Mouse (Mus musculus): ENCODE data around the gene Mum1. TPM values are rescaled to one million over a fixed set of nuclear protein-coding genes. Genes with fewer than 3 reads are reported as not detected.
A peak's percentile ranks its signal among the peaks of the same experiment; 100 is the strongest.
"Not testable (repeated sequence)": the region's sequence is repeated elsewhere in the genome, so short reads cannot be mapped to it uniquely, and the experiment has no call there.

Mum1 gene
- polyA plus RNA-seq, 1 experiment: 42.5 TPM

DNA sequence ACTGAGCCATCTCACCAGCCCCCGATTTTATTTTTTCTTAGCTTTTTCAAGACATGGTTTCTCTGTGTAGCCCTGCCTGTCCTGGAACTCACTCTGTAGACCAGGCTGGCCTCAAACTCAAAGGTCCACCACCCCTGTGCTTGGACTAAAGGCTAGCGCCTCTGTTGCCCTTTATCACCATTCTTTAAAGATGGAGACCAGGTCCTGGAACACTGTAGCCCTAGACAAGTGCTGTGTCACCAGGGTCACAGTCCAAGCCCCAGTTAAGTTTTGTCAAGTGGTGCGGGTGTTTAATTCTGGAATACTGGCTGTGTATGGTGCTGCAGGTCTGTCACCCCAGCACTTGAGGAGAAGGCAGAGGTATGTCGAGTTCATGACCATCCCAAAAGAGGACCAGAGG is 10.8 kb downstream of the Mum1 start:
- peaks cover 43% of the 10 kb centered on the region for H3K4me1 ChIP-seq (ENCODE audit: control insufficient read depth, insufficient read depth, low read length)
- no peak overlapping the region for H3K4me3 ChIP-seq (replicated peaks; ENCODE audit: insufficient read depth, low read depth, low read length)
- no peak for DNase-seq
- no peak overlapping the region for H3K27ac ChIP-seq (ENCODE audit: insufficient read depth, low read length)
- no peaks in the 10 kb centered on the region for H3K27me3 ChIP-seq (ENCODE audit: control insufficient read depth, insufficient read depth, low read length)
- 94% methylated on average over 4 of the region's 4 CpGs for WGBS
- TF ChIP-seq POLR2A (IDR thresholded peaks at IDR 0.05; ENCODE audit: borderline replicate concordance, insufficient read depth, low read length) (no peak), CTCF (IDR thresholded peaks at IDR 0.05; ENCODE audit: borderline replicate concordance, insufficient read depth, low read depth, low read length) (no peak)

DNA sequence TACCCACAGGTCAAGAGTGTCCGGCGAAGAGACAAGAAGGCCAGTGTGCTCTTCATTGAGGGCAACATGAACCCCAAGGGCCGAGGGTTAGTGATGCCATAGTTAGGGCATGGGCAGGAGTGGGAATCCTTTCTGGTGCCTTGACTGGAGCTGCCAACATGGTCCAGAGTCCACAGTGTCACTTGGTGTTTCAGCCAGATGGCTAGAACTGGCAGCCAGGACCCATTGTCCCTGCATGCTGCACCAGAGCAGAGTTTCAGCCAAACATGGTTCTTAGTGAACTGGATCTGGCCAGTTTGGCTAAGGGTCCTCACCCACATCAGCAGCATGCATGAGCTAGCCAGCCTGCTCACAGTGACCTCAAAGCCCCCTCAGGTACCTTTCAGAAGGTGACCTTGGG is 12.1 kb downstream of the Mum1 start:
- H3K27ac ChIP-seq (ENCODE audit: insufficient read depth, low read length): no peak overlapping the region
- WGBS: 69% methylated on average over 3 of the region's 3 CpGs
- DNase-seq: peak in 1 of 2 experiments; percentile 54
- no peaks in the 10 kb centered on the region for H3K27me3 ChIP-seq (ENCODE audit: control insufficient read depth, insufficient read depth, low read length)
- TF ChIP-seq CTCF (IDR thresholded peaks at IDR 0.05; ENCODE audit: borderline replicate concordance, insufficient read depth, low read depth, low read length) (no peak), POLR2A (IDR thresholded peaks at IDR 0.05; ENCODE audit: borderline replicate concordance, insufficient read depth, low read length) (no peak)
- no peak overlapping the region for H3K4me3 ChIP-seq (replicated peaks; ENCODE audit: insufficient read depth, low read depth, low read length)
- peaks cover 39% of the 10 kb centered on the region for H3K4me1 ChIP-seq (ENCODE audit: control insufficient read depth, insufficient read depth, low read length)

DNA sequence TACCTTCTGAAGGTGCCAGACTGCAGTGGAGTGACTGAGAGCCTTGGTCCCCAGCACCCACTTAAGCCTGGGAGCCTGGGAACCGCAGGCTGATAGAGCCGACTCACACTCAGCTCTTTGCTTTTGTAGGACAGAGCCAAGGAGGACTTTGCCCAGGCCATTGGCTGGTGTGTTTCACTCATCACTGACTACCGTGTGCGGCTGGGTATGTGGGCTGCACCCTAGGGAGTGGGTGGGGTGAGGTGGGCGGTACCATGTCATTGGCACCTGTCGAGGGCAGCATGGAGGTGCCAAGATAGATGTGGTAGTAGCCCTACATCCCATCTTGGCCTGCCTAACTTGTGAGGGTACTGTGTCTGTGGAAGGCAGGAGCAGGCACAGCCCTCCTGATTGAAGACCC is 13.6 kb downstream of the Mum1 start:
- no peak for TF ChIP-seq CTCF (IDR thresholded peaks at IDR 0.05; ENCODE audit: borderline replicate concordance, insufficient read depth, low read depth, low read length)
- TF ChIP-seq POLR2A (IDR thresholded peaks at IDR 0.05; ENCODE audit: borderline replicate concordance, insufficient read depth, low read length): no peak
- WGBS: 80% methylated on average over 6 of the region's 6 CpGs
- no peak for DNase-seq
- no peak overlapping the region for H3K27ac ChIP-seq (ENCODE audit: insufficient read depth, low read length)
- no peaks in the 10 kb centered on the region for H3K27me3 ChIP-seq (ENCODE audit: control insufficient read depth, insufficient read depth, low read length)
- peaks cover 44% of the 10 kb centered on the region for H3K4me1 ChIP-seq (ENCODE audit: control insufficient read depth, insufficient read depth, low read length)
- no peak overlapping the region for H3K4me3 ChIP-seq (replicated peaks; ENCODE audit: insufficient read depth, low read depth, low read length)

DNA sequence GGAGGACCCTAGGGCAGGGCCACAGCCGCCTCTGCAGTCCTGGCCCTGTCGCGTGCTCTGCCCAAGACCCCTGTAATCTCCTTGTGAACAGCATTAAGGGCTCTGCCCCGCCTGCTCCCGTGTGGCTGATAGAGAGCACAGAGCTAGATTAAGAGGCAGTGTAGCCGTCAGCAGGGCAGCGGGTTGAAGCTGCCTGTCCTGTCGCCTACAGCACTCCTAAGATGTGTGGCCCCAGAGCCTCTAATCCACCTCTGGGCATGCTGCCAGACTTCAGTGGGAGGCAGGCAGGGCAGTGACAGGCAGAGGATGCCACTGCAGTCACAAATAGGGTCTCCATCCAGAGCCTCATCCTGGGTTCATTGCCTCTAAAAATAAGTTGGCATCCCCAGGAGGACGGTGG is 15.9 kb downstream of the Mum1 start:
- no peak overlapping the region for H3K27ac ChIP-seq (ENCODE audit: insufficient read depth, low read length)
- DNase-seq: peak; percentile 65
- no peak overlapping the region for H3K4me3 ChIP-seq (replicated peaks; ENCODE audit: insufficient read depth, low read depth, low read length)
- no peaks in the 10 kb centered on the region for H3K27me3 ChIP-seq (ENCODE audit: control insufficient read depth, insufficient read depth, low read length)
- 24% methylated on average over 9 of the region's 9 CpGs for WGBS
- H3K4me1 ChIP-seq (ENCODE audit: control insufficient read depth, insufficient read depth, low read length): peaks cover 44% of the 10 kb centered on the region
- TF ChIP-seq POLR2A (IDR thresholded peaks at IDR 0.05; ENCODE audit: borderline replicate concordance, insufficient read depth, low read length) (no peak), CTCF (IDR thresholded peaks at IDR 0.05; ENCODE audit: borderline replicate concordance, insufficient read depth, low read depth, low read length) (no peak)

DNA sequence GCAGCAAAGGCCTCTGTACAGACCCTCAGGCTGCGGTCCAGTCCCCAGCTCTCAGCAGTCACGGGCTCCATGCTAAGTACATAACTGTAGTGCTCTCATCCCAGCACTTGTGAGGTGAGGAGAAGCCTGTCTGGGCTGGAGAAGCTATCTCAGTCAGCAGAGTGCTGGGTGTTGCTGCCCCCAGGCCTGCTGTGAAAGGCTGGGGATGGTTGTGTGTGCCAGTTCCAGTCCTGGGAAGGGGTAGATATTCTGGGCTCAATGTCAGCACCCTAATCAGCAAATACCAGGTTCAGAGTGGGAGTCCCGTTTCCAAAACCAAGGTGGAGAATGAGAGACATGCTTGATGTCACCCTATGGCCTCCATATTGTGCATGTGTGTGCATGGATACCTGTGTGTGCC is 16.4 kb downstream of the Mum1 start:
- DNase-seq: no peak
- no peak for TF ChIP-seq CTCF (IDR thresholded peaks at IDR 0.05; ENCODE audit: borderline replicate concordance, insufficient read depth, low read depth, low read length)
- TF ChIP-seq POLR2A (IDR thresholded peaks at IDR 0.05; ENCODE audit: borderline replicate concordance, insufficient read depth, low read length): no peak
- 87% methylated on average over 3 of the region's 3 CpGs for WGBS
- no peak overlapping the region for H3K27ac ChIP-seq (ENCODE audit: insufficient read depth, low read length)
- no peak overlapping the region for H3K4me3 ChIP-seq (replicated peaks; ENCODE audit: insufficient read depth, low read depth, low read length)
- no peaks in the 10 kb centered on the region for H3K27me3 ChIP-seq (ENCODE audit: control insufficient read depth, insufficient read depth, low read length)
- peaks cover 39% of the 10 kb centered on the region for H3K4me1 ChIP-seq (ENCODE audit: control insufficient read depth, insufficient read depth, low read length)

DNA sequence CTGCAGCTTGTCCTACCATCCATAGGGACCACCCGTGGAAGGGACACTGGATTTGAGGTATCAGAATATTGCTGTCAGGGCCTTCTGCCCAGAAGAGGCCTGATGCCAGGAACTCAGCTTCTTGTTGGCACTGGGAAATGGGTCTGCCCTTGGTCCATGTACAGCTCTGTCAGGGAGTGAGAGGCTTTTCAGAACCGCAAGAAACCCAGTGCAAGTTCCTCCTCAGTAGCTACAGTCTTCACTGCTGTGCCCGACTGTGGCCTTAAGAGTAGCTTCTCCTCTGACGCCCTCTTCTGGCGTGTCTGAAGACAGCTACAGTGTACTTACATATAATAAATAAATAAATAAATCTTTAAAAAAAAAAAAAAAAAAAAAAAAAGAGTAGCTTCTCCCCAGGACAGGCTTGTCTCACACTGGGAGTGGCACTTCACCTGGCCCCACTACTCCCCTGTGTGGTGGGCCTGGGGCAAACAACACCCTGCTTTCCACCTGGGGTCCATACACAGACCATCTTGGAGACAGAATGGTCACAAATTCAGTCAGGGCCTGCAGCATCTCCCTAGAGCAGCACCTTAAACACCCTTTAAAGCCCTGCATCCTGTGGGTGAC is 18.7 kb downstream of the Mum1 start:
- Histone ChIP-seq H3K27me3 (ENCODE audit: control insufficient read depth, insufficient read depth, low read length) (no peaks in the 10 kb centered on the region), H3K4me3 (replicated peaks; ENCODE audit: insufficient read depth, low read depth, low read length) (no peak overlapping the region), H3K27ac (ENCODE audit: insufficient read depth, low read length) (no peak overlapping the region; the same call in 1 of the 2 replicates), H3K4me1 (ENCODE audit: control insufficient read depth, insufficient read depth, low read length) (peaks cover 27% of the 10 kb centered on the region)
- TF ChIP-seq CTCF (IDR thresholded peaks at IDR 0.05; ENCODE audit: borderline replicate concordance, insufficient read depth, low read depth, low read length) (peak; percentile 46; the same call in 1 of the 2 replicates), POLR2A (IDR thresholded peaks at IDR 0.05; ENCODE audit: borderline replicate concordance, insufficient read depth, low read length) (no peak)
- 4% methylated on average over 5 of the region's 5 CpGs for WGBS
- peak; percentile 74 to 77 for DNase-seq

DNA sequence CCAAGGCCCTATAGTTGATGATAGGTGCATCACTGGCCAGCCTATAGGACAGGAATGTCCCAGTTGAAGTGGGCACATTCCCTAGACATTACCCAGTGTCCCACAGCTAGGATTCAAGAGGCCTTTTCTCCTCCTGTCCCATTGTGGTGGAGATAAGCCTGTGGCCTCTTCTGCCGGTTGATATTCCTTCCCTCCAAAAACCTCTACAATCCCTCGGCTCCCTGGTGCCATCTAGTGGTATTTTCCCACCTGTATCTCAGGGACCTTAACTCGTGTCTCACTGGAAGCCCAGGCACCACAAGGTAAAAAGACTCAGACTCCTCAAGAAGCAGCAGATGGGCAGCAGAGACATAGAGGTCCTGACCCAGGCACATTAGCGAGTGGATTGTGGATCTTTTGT is 19.4 kb downstream of the Mum1 start:
- H3K27me3 ChIP-seq (ENCODE audit: control insufficient read depth, insufficient read depth, low read length): no peaks in the 10 kb centered on the region
- TF ChIP-seq CTCF (IDR thresholded peaks at IDR 0.05; ENCODE audit: borderline replicate concordance, insufficient read depth, low read depth, low read length) (peak; percentile 83), POLR2A (IDR thresholded peaks at IDR 0.05; ENCODE audit: borderline replicate concordance, insufficient read depth, low read length) (no peak)
- no peak overlapping the region for H3K27ac ChIP-seq (ENCODE audit: insufficient read depth, low read length)
- WGBS: under 1% methylated on average over 4 of the region's 4 CpGs
- no peak overlapping the region for H3K4me3 ChIP-seq (replicated peaks; ENCODE audit: insufficient read depth, low read depth, low read length)
- H3K4me1 ChIP-seq (ENCODE audit: control insufficient read depth, insufficient read depth, low read length): peaks cover 31% of the 10 kb centered on the region
- DNase-seq: peak; percentile 86 to 87

DNA sequence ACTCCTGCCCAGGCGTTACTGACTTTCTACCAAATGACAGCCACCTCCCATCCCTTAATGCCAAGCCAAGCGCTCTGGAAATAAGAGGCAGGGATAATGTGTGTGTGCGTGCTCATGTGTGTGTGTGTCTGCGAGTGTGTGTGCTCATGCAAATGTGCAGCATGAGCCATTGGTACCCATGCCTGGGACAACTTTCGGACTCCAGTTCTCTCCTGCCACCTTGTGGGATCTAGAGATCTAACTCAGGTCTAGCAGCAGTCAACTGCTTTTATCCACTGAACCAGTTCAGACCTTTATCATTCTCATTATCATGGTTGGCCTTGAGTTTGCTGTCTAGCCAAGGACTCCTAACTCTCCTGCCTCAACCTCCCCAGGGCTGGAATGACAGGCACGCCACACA is 21.6 kb downstream of the Mum1 start:
- WGBS: 25% methylated on average over 6 of the region's 6 CpGs
- Histone ChIP-seq H3K4me1 (ENCODE audit: control insufficient read depth, insufficient read depth, low read length) (peaks cover 34% of the 10 kb centered on the region), H3K27ac (ENCODE audit: insufficient read depth, low read length) (no peak overlapping the region), H3K27me3 (ENCODE audit: control insufficient read depth, insufficient read depth, low read length) (no peaks in the 10 kb centered on the region), H3K4me3 (replicated peaks; ENCODE audit: insufficient read depth, low read depth, low read length) (no peak overlapping the region)
- DNase-seq: no peak
- TF ChIP-seq POLR2A (IDR thresholded peaks at IDR 0.05; ENCODE audit: borderline replicate concordance, insufficient read depth, low read length): no peak
- peak; percentile 31; the same call in 1 of the 2 replicates for TF ChIP-seq CTCF (IDR thresholded peaks at IDR 0.05; ENCODE audit: borderline replicate concordance, insufficient read depth, low read depth, low read length)

DNA sequence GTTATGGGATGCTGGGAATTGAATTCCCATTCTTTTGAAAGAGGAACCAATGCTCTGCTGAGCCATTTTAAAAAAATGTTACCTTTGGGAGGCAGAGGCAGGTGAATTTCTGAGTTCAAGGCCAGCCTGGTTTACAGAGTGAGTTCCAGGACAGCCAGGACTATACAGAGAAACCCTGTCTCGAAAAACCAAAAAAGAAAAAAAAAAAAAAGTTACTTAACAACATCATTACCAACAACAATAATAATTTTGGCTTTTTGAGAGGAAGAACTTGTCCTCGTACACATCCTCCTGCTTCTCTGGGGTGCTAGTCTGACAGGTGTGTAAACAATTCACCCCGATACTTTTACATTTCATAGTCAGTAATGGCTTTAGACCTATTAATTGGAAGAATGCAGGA is 22.2 kb downstream of the Mum1 start:
- peak overlapping the region; percentile 45 for H3K4me3 ChIP-seq (replicated peaks; ENCODE audit: insufficient read depth, low read depth, low read length)
- not testable (repeated sequence) for H3K27ac ChIP-seq (ENCODE audit: insufficient read depth, low read length)
- 30% methylated on average over 3 of the region's 3 CpGs for WGBS

More for the DNA sequence above, 22.2 kb downstream of the Mum1 start:
- peaks cover 35% of the 10 kb centered on the region for H3K4me1 ChIP-seq (ENCODE audit: control insufficient read depth, insufficient read depth, low read length)
- DNase-seq; H3K27me3 ChIP-seq (ENCODE audit: control insufficient read depth, insufficient read depth, low read length): not testable (repeated sequence)

All from cerebellum, adult 2 months (tissue).